Mouse (Mus musculus): Measurements from ENCODE around the gene Usp38. TPM values are rescaled to one million over a fixed set of nuclear protein-coding genes. Genes with fewer than 3 reads are reported as not detected.

Usp38 gene
- total RNA-seq, 1 experiment, result 30.1 TPM

- peaks cover 8% of the 10 kb centered on the region for H3K36me3 ChIP-seq (ENCODE audit: control insufficient read depth, insufficient read depth, low read length, poor library complexity, severe bottlenecking)
- no peak overlapping the region for H3K27ac ChIP-seq (ENCODE audit: insufficient read depth, low read depth, low read length, poor library complexity, severe bottlenecking)
- no peak overlapping the region for H3K4me3 ChIP-seq (ENCODE audit: insufficient read depth in 1 of 2, low read depth in 1 of 2, low read length in 2 of 2, poor library complexity in 1 of 2, severe bottlenecking in 1 of 2)
Measured at GRCm38 (mm10) chr8:80982829-80983228, 31.9 kb downstream of the Usp38 start.

GRCm38 (mm10) chr8:80981696-80982095 is 33.0 kb downstream of the Usp38 start:
- DNase-seq (ENCODE audit: low read depth, low spot score), result no peak
- Histone ChIP-seq H3K27ac (ENCODE audit: insufficient read depth, low read depth, low read length, poor library complexity, severe bottlenecking) (no peak overlapping the region), H3K4me1 (ENCODE audit: control insufficient read depth in 2 of 2, insufficient read depth in 2 of 2, low read length in 2 of 2, poor library complexity in 1 of 2) (no peaks in the 10 kb centered on the region), H3K4me3 (ENCODE audit: insufficient read depth in 1 of 2, low read depth in 1 of 2, low read length in 2 of 2, poor library complexity in 1 of 2, severe bottlenecking in 1 of 2) (no peak overlapping the region), H3K9me3 (ENCODE audit: control insufficient read depth, insufficient read depth, low read depth, low read length) (no peaks in the 10 kb centered on the region), H3K9ac (ENCODE audit: insufficient read depth, low read depth, low read length, poor library complexity, severe bottlenecking) (no peak overlapping the region), H3K36me3 (ENCODE audit: control insufficient read depth, insufficient read depth, low read length, poor library complexity, severe bottlenecking) (peaks cover 8% of the 10 kb centered on the region)
- in situ Hi-C loops (cut with MboI; ENCODE audit: low sequenced_read_pairs in 2 of 2, unreplicated experiment in 2 of 2), result loop anchor here in 1 of 2 experiments (25.0 kb wide), 1 partner anchor 219 kb away; no protein-coding TSS in a partner anchor
- TF ChIP-seq ZNF384 (IDR thresholded peaks at IDR 0.05; ENCODE audit: low read depth, low read length) (no peak), CHD2 (IDR thresholded peaks at IDR 0.05; ENCODE audit: low read depth, low read length) (no peak), HCFC1 (IDR thresholded peaks at IDR 0.05; ENCODE audit: borderline replicate concordance, insufficient read depth, low read length) (no peak), MAFK (IDR thresholded peaks at IDR 0.05; ENCODE audit: insufficient read depth, low read depth, low read length) (no peak), ZC3H11A (IDR thresholded peaks at IDR 0.05; ENCODE audit: borderline replicate concordance, low read depth, low read length) (no peak)

More at GRCm38 (mm10) chr8:80982829-80983228, 31.9 kb downstream of the Usp38 start:
- Histone ChIP-seq H3K9ac (ENCODE audit: insufficient read depth, low read depth, low read length, poor library complexity, severe bottlenecking) (no peak overlapping the region), H3K4me1 (ENCODE audit: control insufficient read depth in 2 of 2, insufficient read depth in 2 of 2, low read length in 2 of 2, poor library complexity in 1 of 2) (no peaks in the 10 kb centered on the region), H3K9me3 (ENCODE audit: control insufficient read depth, insufficient read depth, low read depth, low read length) (no peaks in the 10 kb centered on the region)
- in situ Hi-C loops (cut with MboI; ENCODE audit: low sequenced_read_pairs in 2 of 2, unreplicated experiment in 2 of 2), result loop anchor here in 1 of 2 experiments (25.0 kb wide), 1 partner anchor 221 kb away; no protein-coding TSS in a partner anchor
- TF ChIP-seq MAFK (IDR thresholded peaks at IDR 0.05; ENCODE audit: insufficient read depth, low read depth, low read length), result no peak
- DNase-seq (ENCODE audit: low read depth, low spot score), result no peak

GRCm38 (mm10) chr8:80980063-80980462 is 34.7 kb downstream of the Usp38 start:
- TF ChIP-seq ZC3H11A (IDR thresholded peaks at IDR 0.05; ENCODE audit: borderline replicate concordance, low read depth, low read length), result no peak
- TF ChIP-seq HCFC1 (IDR thresholded peaks at IDR 0.05; ENCODE audit: borderline replicate concordance, insufficient read depth, low read length), result no peak
- TF ChIP-seq CHD2 (IDR thresholded peaks at IDR 0.05; ENCODE audit: low read depth, low read length), result no peak
- TF ChIP-seq ZNF384 (IDR thresholded peaks at IDR 0.05; ENCODE audit: low read depth, low read length), result no peak
- no peak for TF ChIP-seq MAFK (IDR thresholded peaks at IDR 0.05; ENCODE audit: insufficient read depth, low read depth, low read length)
- no peak overlapping the region for H3K9ac ChIP-seq (ENCODE audit: insufficient read depth, low read depth, low read length, poor library complexity, severe bottlenecking)
- H3K36me3 ChIP-seq (ENCODE audit: control insufficient read depth, insufficient read depth, low read length, poor library complexity, severe bottlenecking), result peaks cover 3% of the 10 kb centered on the region; the same call in 1 of the 2 replicates
- H3K9me3 ChIP-seq (ENCODE audit: control insufficient read depth, insufficient read depth, low read depth, low read length), result no peaks in the 10 kb centered on the region
- in situ Hi-C loops (cut with MboI; ENCODE audit: low sequenced_read_pairs in 2 of 2, unreplicated experiment in 2 of 2), result loop anchor here in 1 of 2 experiments (25.0 kb wide), 1 partner anchor 218 kb away; no protein-coding TSS in a partner anchor
- H3K4me3 ChIP-seq (ENCODE audit: insufficient read depth in 1 of 2, low read depth in 1 of 2, low read length in 2 of 2, poor library complexity in 1 of 2, severe bottlenecking in 1 of 2), result no peak overlapping the region
- DNase-seq (ENCODE audit: low read depth, low spot score), result no peak
- H3K4me1 ChIP-seq (ENCODE audit: control insufficient read depth in 2 of 2, insufficient read depth in 2 of 2, low read length in 2 of 2, poor library complexity in 1 of 2), result no peaks in the 10 kb centered on the region
- no peak overlapping the region for H3K27ac ChIP-seq (ENCODE audit: insufficient read depth, low read depth, low read length, poor library complexity, severe bottlenecking)

GRCm38 (mm10) chr8:80977231-80977630 is 37.5 kb downstream of the Usp38 start:
- Histone ChIP-seq H3K4me3 (ENCODE audit: insufficient read depth in 1 of 2, low read depth in 1 of 2, low read length in 2 of 2, poor library complexity in 1 of 2, severe bottlenecking in 1 of 2) (no peak overlapping the region), H3K36me3 (ENCODE audit: control insufficient read depth, insufficient read depth, low read length, poor library complexity, severe bottlenecking) (no peaks in the 10 kb centered on the region), H3K9me3 (ENCODE audit: control insufficient read depth, insufficient read depth, low read depth, low read length) (no peaks in the 10 kb centered on the region), H3K9ac (ENCODE audit: insufficient read depth, low read depth, low read length, poor library complexity, severe bottlenecking) (no peak overlapping the region), H3K4me1 (ENCODE audit: control insufficient read depth in 2 of 2, insufficient read depth in 2 of 2, low read length in 2 of 2, poor library complexity in 1 of 2) (no peaks in the 10 kb centered on the region), H3K27ac (ENCODE audit: insufficient read depth, low read depth, low read length, poor library complexity, severe bottlenecking) (no peak overlapping the region)
- DNase-seq (ENCODE audit: low read depth, low spot score), result no peak
- TF ChIP-seq MAFK (IDR thresholded peaks at IDR 0.05; ENCODE audit: insufficient read depth, low read depth, low read length) (no peak), HCFC1 (IDR thresholded peaks at IDR 0.05; ENCODE audit: borderline replicate concordance, insufficient read depth, low read length) (no peak), ZNF384 (IDR thresholded peaks at IDR 0.05; ENCODE audit: low read depth, low read length) (no peak), CHD2 (IDR thresholded peaks at IDR 0.05; ENCODE audit: low read depth, low read length) (no peak), ZC3H11A (IDR thresholded peaks at IDR 0.05; ENCODE audit: borderline replicate concordance, low read depth, low read length) (no peak)
- in situ Hi-C loops (cut with MboI; ENCODE audit: low sequenced_read_pairs in 2 of 2, unreplicated experiment in 2 of 2), result loop anchor here in 1 of 2 experiments (25.0 kb wide), 1 partner anchor 215 kb away; no protein-coding TSS in a partner anchor

- no peaks in the 10 kb centered on the region for H3K4me1 ChIP-seq (ENCODE audit: control insufficient read depth in 2 of 2, insufficient read depth in 2 of 2, low read length in 2 of 2, poor library complexity in 1 of 2)
- DNase-seq (ENCODE audit: low read depth, low spot score), result no peak
- H3K9me3 ChIP-seq (ENCODE audit: control insufficient read depth, insufficient read depth, low read depth, low read length), result no peaks in the 10 kb centered on the region
- H3K9ac ChIP-seq (ENCODE audit: insufficient read depth, low read depth, low read length, poor library complexity, severe bottlenecking), result no peak overlapping the region
- H3K36me3 ChIP-seq (ENCODE audit: control insufficient read depth, insufficient read depth, low read length, poor library complexity, severe bottlenecking), result no peaks in the 10 kb centered on the region
- TF ChIP-seq ZNF384 (IDR thresholded peaks at IDR 0.05; ENCODE audit: low read depth, low read length), result no peak
- no peak for TF ChIP-seq HCFC1 (IDR thresholded peaks at IDR 0.05; ENCODE audit: borderline replicate concordance, insufficient read depth, low read length)
- TF ChIP-seq ZC3H11A (IDR thresholded peaks at IDR 0.05; ENCODE audit: borderline replicate concordance, low read depth, low read length), result no peak
- no peak for TF ChIP-seq CHD2 (IDR thresholded peaks at IDR 0.05; ENCODE audit: low read depth, low read length)
- in situ Hi-C loops (cut with MboI; ENCODE audit: low sequenced_read_pairs in 2 of 2, unreplicated experiment in 2 of 2), result no loop called here
- H3K4me3 ChIP-seq (ENCODE audit: insufficient read depth in 1 of 2, low read depth in 1 of 2, low read length in 2 of 2, poor library complexity in 1 of 2, severe bottlenecking in 1 of 2), result no peak overlapping the region
- H3K27ac ChIP-seq (ENCODE audit: insufficient read depth, low read depth, low read length, poor library complexity, severe bottlenecking), result no peak overlapping the region
Measured at GRCm38 (mm10) chr8:80971150-80971549, 43.6 kb downstream of the Usp38 start.

Data from ES-E14 (cell line).